ENCODE assay signal across 11 mouse cellular contexts in genomic region chr4:147399505-147399904, GRCm38 (mm10). TPM values are rescaled to one million over a fixed set of nuclear protein-coding genes. Genes with fewer than 3 reads are reported as not detected.
"Had no signal": no experiment of that assay in that cellular context is flagged by ENCODE, and none has a peak within 500 bp of the region (broad histone marks: within the 10 kb centered on the region; RNA-seq: fewer than 3 reads in every experiment).

No protein-coding gene starts in this region.

RNA-seq across cellular contexts. Expression of gene Zfp978, which starts 38.4 kb away (rescaled TPM):
- polyA plus RNA-seq: neural tube, embryonic 12.5 days; neural tube, embryonic 13.5 days; neural tube, embryonic 14.5 days; neural tube, embryonic 15.5 days; small intestine, adult 2 months; spleen, adult 2 months; stomach, embryonic 15.5 days; stomach, embryonic 16.5 days; stomach, postnatal 0 days; thymus, adult 2 months; urinary bladder, adult 2 months had no signal
